Mouse (Mus musculus) lung, adult 2 months (tissue): ENCODE results near the gene 4931428L18Rik.

Experiments used
- CTCF ChIP-seq: fragments of 200-500 bp; IDR thresholded peaks from 2 replicates; pipeline ENCODE4 v1.5.1; 2011; ENCODE audit warnings: mild to moderate bottlenecking, low read length, control low read depth; ENCODE audit not compliant: insufficient read depth
- POLR2A ChIP-seq: fragments of 200-500 bp; IDR thresholded peaks from 2 replicates; pipeline ENCODE4 v1.6.1; 2011; ENCODE audit warnings: low read depth, mild to moderate bottlenecking, control low read depth, low read length, borderline replicate concordance; ENCODE audit errors: extremely low read depth

GRCm38 (mm10) chr1:31164527-31165189 is 57.8 kb downstream of the 4931428L18Rik start:
- TF ChIP-seq CTCF (no peak), POLR2A (no peak)
